Mouse (Mus musculus): ENCODE measurements at regions not wholly inside any gene's neighbourhood (a gene's known extent, or its start where the extent isn't known, plus 50 kb on each side); places are given as distances from the start of the nearest gene placed in this dataset.

DNA sequence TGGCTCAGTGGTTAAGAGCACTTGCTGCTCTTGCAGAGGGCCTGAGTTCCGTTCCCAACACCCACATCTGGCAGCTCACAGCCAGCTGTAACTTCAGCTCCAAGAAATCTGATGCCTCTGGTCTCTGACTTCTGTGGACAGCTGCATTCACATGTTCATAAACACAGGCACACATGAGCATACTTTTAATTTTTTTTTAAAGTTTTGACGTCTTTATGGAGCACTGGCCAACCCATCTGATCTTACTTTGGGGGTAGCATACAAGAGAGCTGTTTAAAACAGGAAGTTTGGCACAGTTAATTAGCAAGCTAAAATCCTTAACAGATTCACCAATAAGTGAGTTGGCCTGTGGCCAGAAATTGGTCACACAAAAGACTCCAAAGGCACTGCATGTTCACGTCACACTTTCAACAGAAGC, 81.2 kb upstream of the Atl2 start:
- DNase-seq (ENCODE audit: low spot score in 2 of 2) = no peak

DNA sequence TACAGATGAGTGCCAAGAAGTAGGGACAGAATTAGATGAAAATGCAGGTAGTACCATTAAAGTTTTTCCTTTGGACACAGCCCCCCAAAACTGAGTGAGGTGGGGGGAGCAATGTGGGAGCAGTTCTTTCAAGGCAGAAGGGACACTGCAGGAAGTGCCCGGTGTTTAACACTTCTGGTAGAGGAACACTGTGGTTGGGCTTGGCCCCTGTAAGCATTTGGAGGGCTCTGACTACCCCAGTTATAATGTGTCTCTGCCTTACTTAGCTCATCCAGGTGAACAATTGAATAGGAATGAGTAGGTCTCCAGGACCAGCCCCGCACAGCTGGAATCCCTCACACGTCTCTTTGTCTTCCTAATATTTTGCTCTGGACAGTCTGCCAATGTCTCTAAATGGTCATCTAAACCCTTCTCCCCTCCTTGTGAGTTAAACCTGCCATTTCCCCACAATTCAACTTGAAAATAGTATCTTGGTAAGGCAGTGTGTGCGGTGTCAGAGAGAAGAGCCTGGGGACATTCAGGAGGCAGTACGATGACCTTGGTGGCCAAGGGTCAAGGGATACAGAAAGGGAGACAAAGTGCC, 80.7 kb upstream of the Atl2 start:
- DNase-seq (ENCODE audit: low spot score in 2 of 2) = no peak

DNA sequence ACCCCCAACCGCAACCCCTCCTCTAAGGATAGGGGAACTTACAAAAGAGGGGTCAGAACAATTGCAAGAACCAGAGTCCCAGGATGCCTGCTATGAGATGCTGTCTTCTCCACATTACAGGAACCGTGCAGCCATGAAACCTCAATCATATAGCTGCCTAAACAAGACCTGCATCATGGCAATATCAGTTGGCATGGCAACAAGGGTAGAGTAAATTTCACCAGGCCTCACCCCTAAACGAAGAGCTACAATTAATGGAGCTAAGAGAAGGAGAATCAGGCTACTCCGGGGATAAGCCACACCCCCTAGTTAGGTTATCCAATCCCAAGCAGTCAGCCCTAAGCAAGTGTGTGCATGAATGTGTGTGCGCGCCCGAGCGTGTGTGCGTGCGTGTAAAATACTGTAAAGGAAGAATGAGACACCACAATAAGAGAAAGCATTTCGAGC, 80.1 kb upstream of the Atl2 start:
- DNase-seq (ENCODE audit: low spot score in 2 of 2) = no peak

DNA sequence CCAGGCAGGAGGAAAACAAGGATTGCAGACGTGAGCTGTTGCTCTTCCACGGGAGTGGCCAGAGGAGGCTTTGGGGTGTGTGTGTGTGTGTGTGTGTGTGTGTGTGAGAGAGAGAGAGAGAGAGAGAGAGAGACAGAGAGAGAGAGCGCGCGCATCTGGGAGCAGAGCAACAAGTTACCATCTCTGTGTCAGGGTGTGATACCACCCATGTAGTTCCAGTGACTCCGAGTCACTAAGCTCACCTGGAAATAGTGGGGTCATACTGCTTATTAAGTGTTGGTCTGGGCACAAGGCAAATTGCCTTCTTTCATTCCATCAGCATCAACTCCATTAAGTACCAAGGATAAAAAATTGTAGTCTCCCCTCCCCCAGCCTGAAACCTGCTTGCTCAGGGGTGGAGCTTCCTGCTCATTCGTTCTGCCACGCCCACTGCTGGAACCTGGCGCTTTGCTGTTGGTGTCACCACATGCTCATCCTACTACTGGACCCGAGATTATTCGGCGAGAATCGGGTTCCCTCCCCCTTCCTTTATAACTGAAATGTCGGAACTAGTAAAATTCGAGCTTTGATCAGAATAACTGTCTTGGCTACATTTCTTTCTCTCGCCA, 79.3 kb upstream of the Atl2 start:
- DNase-seq (ENCODE audit: low spot score in 2 of 2) = peak in 1 of 2 experiments; percentile 15

DNA sequence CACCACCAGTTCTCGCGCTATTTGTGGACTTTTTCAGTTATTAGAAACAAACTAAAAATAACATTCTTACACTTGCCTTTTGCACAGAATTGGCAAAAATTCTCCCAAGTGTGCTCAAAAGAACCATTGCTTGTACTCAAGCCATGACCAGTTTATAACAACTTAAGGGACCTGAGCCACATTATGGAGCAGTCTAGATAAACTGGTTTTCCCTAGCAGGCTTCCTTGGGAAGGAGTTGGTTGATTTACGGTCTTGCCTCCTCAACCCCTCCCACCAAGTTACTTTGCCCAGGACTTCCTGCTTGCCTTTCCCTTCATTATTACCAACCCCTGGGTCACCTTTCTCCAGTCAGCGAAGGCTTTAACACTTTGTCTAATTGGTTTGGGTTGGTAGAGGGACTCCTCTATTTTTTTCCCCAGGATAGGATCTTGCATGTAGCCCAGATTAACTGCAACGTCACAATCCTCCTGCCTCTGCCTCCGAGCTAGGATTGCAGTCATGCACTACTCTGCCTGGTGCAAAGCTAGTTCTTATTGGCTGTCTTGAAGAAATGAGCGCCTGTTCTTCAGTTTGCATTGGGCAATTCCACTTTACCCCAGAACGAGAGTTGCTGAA, 75.9 kb upstream of the Atl2 start:
- no peak for DNase-seq (ENCODE audit: low spot score in 2 of 2)

DNA sequence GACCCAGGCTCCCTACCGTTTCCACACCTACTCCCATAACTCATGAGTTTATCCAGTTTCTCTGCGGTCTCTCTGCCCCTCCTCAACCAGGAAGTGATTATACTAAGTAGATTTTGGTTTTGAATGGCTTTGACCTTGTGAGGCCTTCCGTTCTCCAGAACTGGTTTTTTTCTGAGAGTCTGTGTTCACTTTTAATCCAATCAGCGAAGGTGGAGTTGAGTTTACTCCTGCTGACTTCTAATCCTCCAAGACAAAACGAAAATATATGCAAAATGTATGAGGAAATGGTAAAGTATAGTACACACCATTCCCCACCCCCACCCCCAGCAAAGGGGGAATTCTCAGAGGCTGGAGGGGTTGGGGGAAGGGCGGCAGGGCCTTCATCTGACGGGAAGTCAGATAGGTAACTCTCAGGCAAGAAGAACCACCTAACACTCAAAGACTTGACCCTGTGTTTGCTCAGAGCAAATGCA, 73.6 kb upstream of the Atl2 start:
- no peak for DNase-seq (ENCODE audit: low spot score in 2 of 2)

DNA sequence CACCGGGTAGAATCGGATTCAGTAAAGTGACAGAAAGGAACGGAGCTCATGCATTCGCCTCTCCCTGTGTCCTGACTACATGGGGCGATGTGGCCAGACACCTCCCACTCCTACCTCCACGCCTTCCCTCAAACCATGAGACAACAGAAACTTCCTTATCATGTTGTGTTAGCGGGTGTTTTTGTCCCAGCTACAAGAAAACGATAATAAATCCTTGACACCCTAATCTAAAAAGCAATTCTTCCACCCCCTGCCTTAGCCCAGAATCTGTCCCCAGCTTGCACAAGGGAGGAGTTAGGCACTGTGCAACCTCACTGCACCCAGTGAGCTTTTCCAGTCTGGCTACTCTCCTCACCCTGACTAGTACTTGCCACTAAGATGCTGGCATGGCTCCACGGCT, 72.9 kb upstream of the Atl2 start:
- DNase-seq (ENCODE audit: low spot score in 2 of 2) = no peak

DNA sequence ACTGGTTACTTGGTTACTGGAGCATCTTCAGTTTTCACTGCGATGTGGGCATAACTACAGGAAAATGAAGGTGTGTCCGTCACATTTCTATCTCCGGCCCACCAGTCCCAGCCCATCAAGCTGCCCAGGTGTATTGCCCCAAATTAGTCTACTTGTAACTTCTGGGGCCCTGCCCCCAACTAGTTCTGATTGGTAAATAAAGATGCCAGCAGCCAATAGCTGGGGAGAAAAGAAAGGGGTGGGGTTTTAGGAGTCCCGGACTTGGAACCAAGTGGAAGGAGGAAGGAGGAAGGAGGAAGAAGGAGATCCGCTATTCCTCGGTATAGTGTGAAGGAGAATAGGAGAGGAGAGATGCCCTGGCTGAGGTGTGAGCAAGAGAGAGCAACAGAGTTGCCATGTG, 71.1 kb upstream of the Atl2 start:
- DNase-seq (ENCODE audit: low spot score in 2 of 2) = no peak

DNA sequence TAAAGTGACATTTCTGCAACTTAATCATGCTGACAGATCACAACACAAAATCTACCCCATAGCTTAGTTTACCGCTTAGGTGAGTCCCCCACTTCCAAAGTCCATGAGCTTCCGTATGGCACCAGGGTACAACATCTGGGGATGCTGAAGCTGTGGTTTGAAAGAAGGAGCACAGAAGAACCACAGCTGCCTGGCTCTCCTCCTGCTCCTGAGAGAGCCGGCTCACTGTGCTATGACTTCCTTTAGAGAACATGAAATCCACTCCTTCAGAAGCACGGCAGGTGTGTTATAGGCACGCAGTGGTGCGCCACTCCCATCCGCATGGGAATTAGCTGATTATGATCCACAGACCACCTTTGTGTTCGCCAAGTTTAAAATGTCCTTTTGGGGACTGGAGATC, 69.7 kb upstream of the Atl2 start:
- no peak for DNase-seq (ENCODE audit: low spot score in 2 of 2)

DNA sequence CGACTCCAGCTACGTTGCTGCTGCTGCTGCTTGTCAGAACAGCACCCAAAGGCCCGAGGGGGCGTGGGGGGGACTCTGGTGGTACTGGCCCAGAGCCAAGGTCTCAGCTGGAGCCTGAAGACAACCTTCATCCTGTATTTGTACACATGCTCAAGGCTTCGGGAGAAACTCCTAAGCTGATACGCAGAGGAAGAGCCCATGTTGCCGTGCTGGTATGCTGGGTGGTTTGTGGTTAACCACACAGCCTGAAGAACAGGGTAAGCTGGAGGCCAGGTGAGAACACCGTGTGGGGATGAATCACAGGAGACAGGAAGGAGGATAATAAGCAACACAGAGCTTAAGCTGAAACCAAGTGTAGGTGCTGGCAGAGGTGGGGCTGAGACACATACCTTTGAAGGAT, 68.9 kb upstream of the Atl2 start:
- no peak for DNase-seq (ENCODE audit: low spot score in 2 of 2)

DNA sequence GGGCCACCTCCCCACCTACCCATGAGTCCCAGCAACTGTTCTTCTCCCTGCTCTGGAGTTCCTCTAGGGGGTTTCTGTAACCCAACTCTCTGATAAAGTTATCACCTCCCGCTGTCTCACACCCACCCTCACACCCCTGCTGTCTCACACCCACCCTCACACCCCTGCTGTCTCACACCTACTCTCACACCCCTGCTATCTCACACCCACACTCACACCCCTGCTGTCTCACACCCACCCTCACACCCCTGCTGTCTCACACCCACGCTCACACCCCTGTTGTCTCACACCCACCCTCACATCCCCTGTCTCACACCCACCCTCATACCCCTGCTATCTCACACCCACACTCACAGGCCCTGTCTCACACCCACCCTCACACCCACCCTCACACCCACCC, 67.4 kb upstream of the Atl2 start:
- no peak for DNase-seq (ENCODE audit: low spot score in 2 of 2)

DNA sequence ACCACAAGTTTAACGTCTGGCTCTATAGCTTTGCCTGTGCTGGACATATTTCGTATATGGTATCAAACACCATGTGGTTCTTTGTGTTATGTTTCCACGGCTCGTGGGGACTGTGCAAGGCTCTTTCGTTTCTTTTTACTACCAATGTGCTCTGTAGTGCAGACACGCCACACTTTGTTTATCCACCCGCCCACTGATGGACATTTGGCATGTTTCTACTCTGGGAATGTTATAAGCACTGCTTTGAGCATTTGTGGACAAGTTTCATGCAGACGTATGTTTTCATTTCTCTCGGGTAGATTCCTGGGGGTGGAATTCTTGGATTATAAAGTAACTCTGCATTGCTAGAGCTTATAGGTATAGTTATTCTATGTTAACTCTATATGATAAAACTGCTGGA, 65.5 kb upstream of the Atl2 start:
- no peak for DNase-seq (ENCODE audit: low spot score in 2 of 2)

DNA sequence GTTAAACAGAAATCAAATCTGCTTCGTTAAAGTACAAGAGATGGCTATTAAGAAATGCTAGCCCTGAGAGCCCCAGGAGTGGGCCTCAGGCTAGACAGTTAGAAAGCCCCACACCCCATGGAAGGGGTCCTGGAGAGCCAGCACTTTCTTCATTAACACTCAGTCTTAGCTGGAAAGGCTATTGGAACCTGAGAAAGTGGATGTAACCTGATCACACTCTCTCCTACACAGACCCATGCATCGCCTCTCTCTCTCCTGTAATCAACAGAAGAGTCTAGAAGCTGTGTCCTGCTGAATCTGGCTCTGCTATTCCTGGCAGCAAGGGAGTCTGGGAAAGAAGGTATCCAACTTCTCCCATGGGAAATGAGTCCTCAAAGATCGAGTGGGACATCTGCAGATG, 64.8 kb upstream of the Atl2 start:
- no peak for DNase-seq (ENCODE audit: low spot score in 2 of 2)

DNA sequence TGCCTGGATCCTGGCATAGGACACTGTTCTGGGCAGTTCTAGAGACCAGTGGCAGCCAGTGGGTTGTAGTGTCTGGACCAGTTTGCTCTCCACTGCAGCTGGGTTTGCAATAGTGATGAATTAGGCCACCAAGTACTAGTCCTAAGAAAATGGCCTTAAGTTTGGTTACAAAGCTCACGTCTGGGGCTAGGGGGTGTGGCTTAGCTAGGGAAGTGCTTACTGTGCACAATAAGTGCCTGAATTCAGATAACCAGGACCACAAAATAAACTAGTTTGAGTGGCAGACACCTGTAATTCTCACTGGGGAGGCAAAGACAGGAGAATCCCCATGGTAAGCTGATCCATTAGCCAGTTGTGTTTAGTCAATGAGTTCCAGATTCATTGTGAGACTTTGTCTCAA, 59.3 kb upstream of the Atl2 start:
- DNase-seq (ENCODE audit: low spot score in 2 of 2) = no peak

DNA sequence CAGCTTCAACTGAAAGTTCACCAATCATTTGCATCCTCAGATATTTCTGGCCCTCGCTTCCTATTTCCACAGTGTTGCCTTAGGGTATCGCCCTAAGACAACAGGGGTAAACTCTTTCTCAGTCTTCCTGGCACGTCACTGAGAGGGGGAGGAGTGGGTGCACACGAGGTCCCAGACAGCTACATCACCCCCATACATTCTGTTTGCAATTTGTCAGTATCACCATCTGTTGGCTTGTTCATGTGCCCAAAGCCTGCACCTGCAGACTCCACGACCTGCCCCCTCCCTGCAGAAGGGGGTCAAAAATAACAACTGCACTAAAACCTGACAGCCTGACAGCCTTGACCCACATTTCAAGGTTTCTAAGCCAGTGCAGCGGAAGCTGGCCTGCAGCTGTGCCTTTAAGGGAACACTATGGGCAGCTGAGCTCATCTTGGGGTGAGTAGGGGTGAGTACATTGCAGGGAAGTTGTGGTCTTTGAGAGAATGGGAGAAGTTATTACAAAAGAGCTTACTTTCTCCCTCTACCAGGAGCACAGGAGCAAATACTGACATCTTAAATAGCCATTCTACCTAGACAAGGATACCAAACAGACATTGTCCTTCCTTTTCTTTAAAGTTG, 58.8 kb upstream of the Atl2 start:
- DNase-seq (ENCODE audit: low spot score in 2 of 2) = no peak

DNA sequence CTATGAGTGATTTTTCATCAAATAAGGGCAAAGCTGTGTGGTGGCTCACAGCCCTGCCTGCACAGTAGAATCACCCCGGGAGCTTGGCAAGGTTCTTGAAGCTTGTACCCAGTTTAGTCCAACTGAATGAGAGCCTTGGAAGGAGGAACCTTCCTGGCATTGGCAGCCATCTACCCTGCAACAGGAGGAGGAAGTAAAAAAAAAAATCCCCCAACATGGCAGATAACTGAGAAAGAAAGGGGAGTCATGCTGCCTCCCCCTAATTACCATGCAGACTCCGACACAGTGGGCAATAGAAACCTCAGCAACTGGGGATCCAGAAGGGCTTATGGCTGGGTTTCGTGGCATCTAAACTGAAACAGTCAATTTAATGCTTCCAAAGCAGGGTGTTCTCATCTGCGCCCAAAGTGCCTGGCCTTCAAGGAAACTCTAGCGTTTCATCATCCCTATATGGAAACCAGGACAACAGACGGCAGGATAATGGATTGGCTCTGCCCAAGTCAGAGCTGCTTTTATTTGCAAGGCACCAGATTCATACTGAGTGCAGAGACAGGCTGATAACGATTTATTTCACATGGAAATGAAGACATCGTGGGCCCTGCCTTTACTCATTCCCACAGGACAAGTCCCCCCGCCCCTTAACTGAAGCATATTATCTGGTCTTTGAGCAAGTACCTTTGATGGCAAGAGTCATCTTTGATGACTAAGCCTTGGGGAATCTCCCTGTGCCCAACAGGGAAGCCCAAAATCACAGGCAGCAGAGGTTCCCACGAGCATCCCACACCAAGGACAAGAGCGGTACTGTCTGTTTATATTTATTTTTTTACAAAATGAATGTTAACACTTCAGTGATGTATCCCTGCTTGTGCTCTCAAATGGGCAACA, 52.9 kb upstream of the Atl2 start:
- peak; percentile 45 to 58 for DNase-seq (ENCODE audit: low spot score in 2 of 2)
